Mouse (Mus musculus) ES-Bruce4 (cell line): Measurements from ENCODE around the gene Dyx1c1.

Experiments used
- CTCF ChIP-seq: IDR thresholded peaks from one replicate; pipeline ENCODE4 v1.8.1; 2011; ENCODE audit warnings: low read depth, low read length
- EP300 ChIP-seq: IDR thresholded peaks from 2 replicates; pipeline ENCODE4 v1.6.1; 2011; ENCODE audit warnings: low read depth, low read length; ENCODE audit not compliant: insufficient read depth
- POLR2A ChIP-seq: IDR thresholded peaks from one replicate; pipeline ENCODE4 v1.8.1; 2011; ENCODE audit warnings: low read length; ENCODE audit not compliant: insufficient read depth

GRCm38 (mm10) chr9:72947010-72947409 is 11.6 kb upstream of the Dyx1c1 start:
- TF ChIP-seq CTCF: no peak
- no peak for TF ChIP-seq POLR2A
- TF ChIP-seq EP300: no peak
